Mouse (Mus musculus): ENCODE data around the gene Dmwd.
A peak's percentile ranks its signal among the peaks of the same experiment; 100 is the strongest.

DNA sequence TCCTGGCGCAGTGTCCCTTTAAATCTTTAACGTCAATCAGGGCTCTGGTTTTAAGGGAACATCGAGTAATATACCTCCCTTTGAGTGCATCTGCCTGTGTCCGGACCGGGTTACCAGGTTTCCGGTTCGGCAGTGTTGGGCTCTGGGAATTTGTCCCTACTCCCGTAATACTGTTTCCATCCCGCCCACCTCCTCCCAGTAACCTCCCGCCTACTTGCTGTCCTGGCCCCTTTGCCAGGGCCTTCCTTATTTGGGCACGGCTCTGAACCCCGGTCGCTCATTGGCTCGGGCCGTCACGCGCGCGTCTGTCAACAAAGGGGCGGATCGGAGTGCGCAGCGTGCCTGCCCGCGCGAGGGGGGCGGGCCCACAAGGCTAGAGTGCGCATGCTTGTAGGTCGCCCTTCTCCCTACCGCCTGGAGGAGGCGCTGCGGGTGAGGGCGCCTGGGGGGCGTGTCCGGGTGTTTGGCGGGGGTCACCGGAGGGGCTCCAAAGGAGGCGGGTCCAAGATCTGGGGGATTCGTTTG is 55.4 kb downstream of the Dmwd start:
- TF ChIP-seq CTCF (conservative IDR thresholded peaks at IDR 0.05; ENCODE audit: low read length) (peak; percentile 38; the same call in 1 of the 2 replicates), NANOG (IDR thresholded peaks at IDR 0.05; ENCODE audit: borderline replicate concordance, low read length) (no peak), POU5F1 (IDR thresholded peaks at IDR 0.05; ENCODE audit: borderline replicate concordance, low read length) (no peak)
